Mouse (Mus musculus) MEL (cell line): ENCODE data around the gene Cox7a1. TPM values are rescaled to one million over a fixed set of nuclear protein-coding genes. Genes with fewer than 3 reads are reported as not detected.

Experiments
- DNase-seq: peaks from one replicate; pipeline ENCODE4 v3.0.0; 2011; ENCODE audit warnings: low read depth, low spot score
- H3K27ac ChIP-seq: 2 replicates; pipeline ENCODE4 v1.5.1; 2012; ENCODE audit warnings: low read depth, mild to moderate bottlenecking, control low read depth, low read length, moderate library complexity; ENCODE audit not compliant: control insufficient read depth
- H3K27me3 ChIP-seq, 2 experiments: fragments of 150-350 bp in 1 of 2; sonication (generic) in 1 of 2; 2 replicates each; pipeline ENCODE4 v1.6.1; 2012; ENCODE audit warnings: low read length in 2 of 2, mild to moderate bottlenecking in 2 of 2, improper control_type of control experiment in 1 of 2, moderate library complexity in 1 of 2; ENCODE audit not compliant: insufficient read depth in 2 of 2, control insufficient read depth in 1 of 2
- H3K36me3 ChIP-seq, 2 experiments: 2 replicates each; pipeline ENCODE4 v1.6.1; 2012 to 2014; ENCODE audit warnings: low read length in 2 of 2, improper control_type of control experiment in 1 of 2, inconsistent platforms in 1 of 2, mild to moderate bottlenecking in 1 of 2; ENCODE audit not compliant: insufficient read depth in 2 of 2, control insufficient read depth in 1 of 2
- H3K4me1 ChIP-seq, 2 experiments: fragments of 150-350 bp in 1 of 2; sonication (generic) in 1 of 2; 2 replicates each; pipeline ENCODE4 v1.6.1; 2012; ENCODE audit warnings: low read length in 2 of 2, improper control_type of control experiment in 1 of 2, mild to moderate bottlenecking in 1 of 2; ENCODE audit not compliant: insufficient read depth in 2 of 2, control insufficient read depth in 1 of 2
- H3K4me3 ChIP-seq, 2 experiments: fragments of 150-350 bp in 1 of 2; sonication (generic) in 1 of 2; 2 replicates each; pipeline ENCODE4 v1.5.1; 2012; ENCODE audit warnings: low read depth in 2 of 2, low read length in 2 of 2, mild to moderate bottlenecking in 2 of 2, moderate library complexity in 2 of 2, control low read depth in 1 of 2, improper control_type of control experiment in 1 of 2; ENCODE audit not compliant: control insufficient read depth in 1 of 2, insufficient read depth in 1 of 2
- H3K79me2 ChIP-seq: 2 replicates; pipeline ENCODE4 v1.6.1; 2012; ENCODE audit warnings: mild to moderate bottlenecking, low read length, moderate library complexity; ENCODE audit not compliant: control insufficient read depth, poor library complexity, insufficient read depth
- H3K9ac ChIP-seq: 2 replicates; pipeline ENCODE4 v1.6.1; 2012; ENCODE audit warnings: low read depth, mild to moderate bottlenecking, control low read depth, low read length, moderate library complexity; ENCODE audit not compliant: control insufficient read depth, poor library complexity, severe bottlenecking
- H3K9me3 ChIP-seq: fragments of 150-350 bp; sonication (generic); replicated peaks from 2 replicates; pipeline ENCODE4 v1.6.1; 2012; ENCODE audit warnings: mild to moderate bottlenecking, low read length, improper control_type of control experiment, moderate library complexity; ENCODE audit not compliant: insufficient read depth
- BHLHE40 ChIP-seq: IDR thresholded peaks from 2 replicates; pipeline ENCODE4 v1.6.1; 2012; ENCODE audit warnings: low read depth, mild to moderate bottlenecking, inconsistent platforms, low read length, improper control_type of control experiment, borderline replicate concordance
- CHD1 ChIP-seq: IDR thresholded peaks from 2 replicates; pipeline ENCODE4 v1.6.1; 2012; ENCODE audit warnings: low read depth, mild to moderate bottlenecking, inconsistent platforms, low read length, improper control_type of control experiment
- CTCF ChIP-seq, 3 experiments: IDR thresholded peaks in 2 of 3; conservative IDR thresholded peaks in 1 of 3; 2 replicates each; pipeline ENCODE4 v1.5.1; 2011 to 2012; ENCODE audit warnings: low read length in 3 of 3, low read depth in 2 of 3, mild to moderate bottlenecking in 2 of 3, improper control_type of control experiment in 1 of 3, inconsistent platforms in 1 of 3, mixed read lengths in 1 of 3, moderate library complexity in 1 of 3; ENCODE audit not compliant: control insufficient read depth in 1 of 3, insufficient read depth in 1 of 3, poor library complexity in 1 of 3, severe bottlenecking in 1 of 3
- E2F4 ChIP-seq: IDR thresholded peaks from 2 replicates; pipeline ENCODE4 v1.6.1; 2011; ENCODE audit warnings: low read depth, low read length, improper control_type of control experiment, borderline replicate concordance
- ELF1 ChIP-seq: IDR thresholded peaks from 2 replicates; pipeline ENCODE4 v1.6.1; 2014; ENCODE audit warnings: low read depth, mild to moderate bottlenecking, inconsistent platforms, low read length, improper control_type of control experiment, moderate library complexity
- EP300 ChIP-seq, 2 experiments: IDR thresholded peaks; 2 replicates each; pipeline ENCODE4 v1.6.1; 2011; ENCODE audit warnings: improper control_type of control experiment in 2 of 2, low read length in 2 of 2, low read depth in 1 of 2, mild to moderate bottlenecking in 1 of 2
- ETS1 ChIP-seq: IDR thresholded peaks from 2 replicates; pipeline ENCODE4 v1.6.1; 2012; ENCODE audit warnings: low read depth, mild to moderate bottlenecking, inconsistent platforms, low read length, improper control_type of control experiment, moderate library complexity
- GABPA ChIP-seq: IDR thresholded peaks from 2 replicates; pipeline ENCODE4 v1.6.1; 2012; ENCODE audit warnings: low read depth, mild to moderate bottlenecking, inconsistent platforms, low read length, improper control_type of control experiment, moderate library complexity
- GATA1 ChIP-seq: IDR thresholded peaks from 2 replicates; pipeline ENCODE4 v1.6.1; 2011; ENCODE audit warnings: low read depth, low read length, improper control_type of control experiment
- HCFC1 ChIP-seq: IDR thresholded peaks from 2 replicates; pipeline ENCODE4 v1.6.1; 2012; ENCODE audit warnings: low read depth, mild to moderate bottlenecking, inconsistent platforms, low read length, improper control_type of control experiment, moderate library complexity
- JUND ChIP-seq: IDR thresholded peaks from 2 replicates; pipeline ENCODE4 v1.6.1; 2011; ENCODE audit warnings: low read depth, mild to moderate bottlenecking, improper control_type of control experiment, low read length
- MAFK ChIP-seq: IDR thresholded peaks from 2 replicates; pipeline ENCODE4 v1.6.1; 2011; ENCODE audit warnings: low read depth, mild to moderate bottlenecking, low read length, improper control_type of control experiment, borderline replicate concordance
- MAX ChIP-seq: IDR thresholded peaks from 2 replicates; pipeline ENCODE4 v1.6.1; 2011; ENCODE audit warnings: low read length, improper control_type of control experiment
- MEF2A ChIP-seq: IDR thresholded peaks from 2 replicates; pipeline ENCODE4 v1.6.1; 2014; ENCODE audit warnings: low read depth, mild to moderate bottlenecking, inconsistent platforms, low read length, improper control_type of control experiment; ENCODE audit not compliant: poor library complexity, insufficient replicate concordance, severe bottlenecking; ENCODE audit errors: extremely low read depth
- MXI1 ChIP-seq: IDR thresholded peaks from 2 replicates; pipeline ENCODE4 v1.6.1; 2011; ENCODE audit warnings: mild to moderate bottlenecking, low read depth, low read length, improper control_type of control experiment
- NELFE ChIP-seq: IDR thresholded peaks from 2 replicates; pipeline ENCODE4 v1.6.1; 2011; ENCODE audit warnings: low read depth, low read length, improper control_type of control experiment
- POLR2A ChIP-seq, 2 experiments: IDR thresholded peaks; 2 replicates each; pipeline ENCODE4 v1.6.1; 2011 to 2012; ENCODE audit warnings: low read length in 2 of 2, mild to moderate bottlenecking in 2 of 2, control low read depth in 1 of 2, improper control_type of control experiment in 1 of 2, low read depth in 1 of 2, moderate library complexity in 1 of 2; ENCODE audit not compliant: control insufficient read depth in 1 of 2, insufficient read depth in 1 of 2, poor library complexity in 1 of 2
- POLR2AphosphoS2 ChIP-seq: IDR thresholded peaks from 2 replicates; pipeline ENCODE4 v1.6.1; 2011; ENCODE audit warnings: low read length, improper control_type of control experiment
- POLR2AphosphoS5 ChIP-seq: IDR thresholded peaks from 2 replicates; pipeline ENCODE4 v1.6.1; 2012; ENCODE audit warnings: low read depth, borderline replicate concordance, mild to moderate bottlenecking, inconsistent platforms, low read length, moderate library complexity, mixed read lengths
- RAD21 ChIP-seq: IDR thresholded peaks from 2 replicates; pipeline ENCODE4 v1.6.1; 2011; ENCODE audit warnings: mild to moderate bottlenecking, low read depth, low read length, improper control_type of control experiment
- RCOR1 ChIP-seq: IDR thresholded peaks from 2 replicates; pipeline ENCODE4 v1.6.1; 2012; ENCODE audit warnings: low read depth, mild to moderate bottlenecking, inconsistent platforms, low read length, improper control_type of control experiment
- SIN3A ChIP-seq: IDR thresholded peaks from 2 replicates; pipeline ENCODE4 v1.6.1; 2012; ENCODE audit warnings: low read length, improper control_type of control experiment, inconsistent platforms
- SMC3 ChIP-seq: IDR thresholded peaks from 2 replicates; pipeline ENCODE4 v1.6.1; 2011; ENCODE audit warnings: low read depth, low read length, improper control_type of control experiment
- TAL1 ChIP-seq: IDR thresholded peaks from 2 replicates; pipeline ENCODE4 v1.6.1; 2012; ENCODE audit warnings: mild to moderate bottlenecking, inconsistent platforms, low read length, moderate library complexity, mixed read lengths
- TCF12 ChIP-seq: IDR thresholded peaks from 2 replicates; pipeline ENCODE4 v1.6.1; 2014; ENCODE audit warnings: low read depth, mild to moderate bottlenecking, inconsistent platforms, low read length, improper control_type of control experiment, moderate library complexity
- UBTF ChIP-seq: IDR thresholded peaks from 2 replicates; pipeline ENCODE4 v1.6.1; 2012; ENCODE audit warnings: low read depth, mild to moderate bottlenecking, inconsistent platforms, low read length, improper control_type of control experiment, moderate library complexity, borderline replicate concordance; ENCODE audit not compliant: insufficient read depth
- ZC3H11A ChIP-seq: IDR thresholded peaks from 2 replicates; pipeline ENCODE4 v1.6.1; 2012; ENCODE audit warnings: low read depth, mild to moderate bottlenecking, inconsistent platforms, low read length, improper control_type of control experiment
- ZMIZ1 ChIP-seq: IDR thresholded peaks from 2 replicates; pipeline ENCODE4 v1.6.1; 2012; ENCODE audit warnings: low read depth, mild to moderate bottlenecking, inconsistent platforms, low read length, improper control_type of control experiment, moderate library complexity
- ZNF384 ChIP-seq: IDR thresholded peaks from 2 replicates; pipeline ENCODE4 v1.6.1; 2012; ENCODE audit warnings: low read depth, mild to moderate bottlenecking, inconsistent platforms, low read length, improper control_type of control experiment
- polyA plus RNA-seq, 2 experiments: library from polyadenylated mRNA; stranded (reverse) in 1 of 2; unstranded in 1 of 2; fragments of >175 nt in 1 of 2; fragments of >200 nt in 1 of 2; gene quantifications; 2 replicates each; pipeline versions ENCODE4 v1.2.1 to v1.2.4; 2012; ENCODE audit warnings: low replicate concordance in 2 of 2, low read depth in 1 of 2; ENCODE audit not compliant: insufficient read length in 2 of 2, insufficient read depth in 1 of 2, missing spikeins in 1 of 2
- total RNA-seq: library from RNA; depleted of rRNA; stranded (reverse); fragments of 300-350 nt; gene quantifications from 2 replicates; pipeline ENCODE4 v1.2.3, GENCODE M21; 2012

Gene Cox7a1
- total and polyA plus RNA-seq, 3 experiments = 8.9 to 11.1 TPM; not detected in 1

GRCm38 (mm10) chr7:30233387-30233786 lies 49.4 kb downstream of the Cox7a1 start:
- no peak overlapping the region for H3K27ac ChIP-seq
- H3K79me2 ChIP-seq = peaks cover 7% of the 10 kb centered on the region
- no peak for DNase-seq
- TF ChIP-seq ZMIZ1 (no peak), POLR2AphosphoS5 (no peak), RCOR1 (no peak), ELF1 (no peak), MEF2A (no peak), MXI1 (no peak), HCFC1 (no peak), UBTF (no peak), GATA1 (no peak), NELFE (no peak), RAD21 (no peak), MAFK (no peak), GABPA (no peak), SMC3 (no peak), E2F4 (no peak), CTCF (IDR thresholded peaks at IDR 0.05 in 2 of 3, conservative IDR thresholded peaks at IDR 0.05 in 1 of 3; ENCODE audit: control insufficient read depth in 1 of 3, insufficient read depth in 1 of 3, low read depth in 2 of 3, low read length in 3 of 3, poor library complexity in 1 of 3, severe bottlenecking in 1 of 3) (no peak), CHD1 (no peak), EP300 (IDR thresholded peaks at IDR 0.05; ENCODE audit: low read depth in 1 of 2, low read length in 2 of 2) (no peak), ETS1 (no peak), POLR2A (IDR thresholded peaks at IDR 0.05; ENCODE audit: control insufficient read depth in 1 of 2, insufficient read depth in 1 of 2, low read depth in 1 of 2, low read length in 2 of 2, poor library complexity in 1 of 2) (no peak)
- TF ChIP-seq, all 39 proteins: peak for 0
- Histone ChIP-seq H3K36me3 (no peaks in the 10 kb centered on the region), H3K27me3 (no peaks in the 10 kb centered on the region), H3K9me3 (no peaks in the 10 kb centered on the region), H3K4me3 (no peak overlapping the region), H3K4me1 (peaks cover 0 to 9% of the 10 kb centered on the region in 2 experiments; a peak in 1 of 4 replicates), H3K9ac (no peak overlapping the region)

- H3K36me3 ChIP-seq = no peaks in the 10 kb centered on the region
- peaks cover 0 to 9% of the 10 kb centered on the region in 2 experiments; a peak in 1 of 4 replicates for H3K4me1 ChIP-seq
- H3K9me3 ChIP-seq = no peaks in the 10 kb centered on the region
- no peak overlapping the region for H3K9ac ChIP-seq
- H3K4me3 ChIP-seq = no peak overlapping the region
- TF ChIP-seq ZNF384 (no peak), BHLHE40 (no peak), SIN3A (no peak), POLR2AphosphoS2 (no peak), RCOR1 (no peak), JUND (no peak), GABPA (no peak), TAL1 (no peak), TCF12 (no peak), ETS1 (no peak), NELFE (no peak), MAFK (no peak), POLR2A (IDR thresholded peaks at IDR 0.05; ENCODE audit: control insufficient read depth in 1 of 2, insufficient read depth in 1 of 2, low read depth in 1 of 2, low read length in 2 of 2, poor library complexity in 1 of 2) (no peak), ZC3H11A (no peak), ZMIZ1 (no peak), HCFC1 (no peak), MAX (no peak)
- H3K79me2 ChIP-seq = peaks cover 7% of the 10 kb centered on the region
- no peak for DNase-seq
- H3K27ac ChIP-seq = no peak overlapping the region
- H3K27me3 ChIP-seq = no peaks in the 10 kb centered on the region
Observed at GRCm38 (mm10) chr7:30234276-30234858, 50.4 kb downstream of the Cox7a1 start.
